Mouse (Mus musculus): ENCODE measurements around the gene Atp6v1c2. TPM values are rescaled to one million over a fixed set of nuclear protein-coding genes. Genes with fewer than 3 reads are reported as not detected.
A peak's percentile ranks its signal among the peaks of the same experiment; 100 is the strongest.

The Atp6v1c2 gene
- polyA plus RNA-seq, 1 experiment from 2014 or later: 0.35 TPM

- peaks cover 71% of the 10 kb centered on the region for H3K36me3 ChIP-seq
- H3K4me2 ChIP-seq: no peak overlapping the region
- H3K4me3 ChIP-seq: no peak overlapping the region
- H3K9me3 ChIP-seq (replicated peaks): no peaks in the 10 kb centered on the region
- WGBS: 70% methylated on average over 9 of the region's 9 CpGs
- H3K27me3 ChIP-seq: no peaks in the 10 kb centered on the region
- no peak overlapping the region for H3K27ac ChIP-seq
- no peaks in the 10 kb centered on the region for H3K4me1 ChIP-seq (replicated peaks)
- no peak overlapping the region for H3K9ac ChIP-seq
- no peak for ATAC-seq (replicated peaks; ENCODE audit: insufficient number of reproducible peaks, insufficient read depth, low FRiP score, low read depth)
Measured at GRCm38 (mm10) chr12:17360104-17360503, 30.9 kb upstream of the Atp6v1c2 start.

- H3K9me3 ChIP-seq (replicated peaks): no peaks in the 10 kb centered on the region
- no peak overlapping the region for H3K27ac ChIP-seq
- WGBS: 87% methylated on average over 9 of the region's 9 CpGs
- H3K27me3 ChIP-seq: no peaks in the 10 kb centered on the region
- ATAC-seq (replicated peaks; ENCODE audit: insufficient number of reproducible peaks, insufficient read depth, low FRiP score, low read depth): no peak
- H3K4me1 ChIP-seq (replicated peaks): no peaks in the 10 kb centered on the region
- H3K4me2 ChIP-seq: no peak overlapping the region
- peaks cover 75% of the 10 kb centered on the region for H3K36me3 ChIP-seq
- no peak overlapping the region for H3K9ac ChIP-seq
- H3K4me3 ChIP-seq: no peak overlapping the region
Measured at GRCm38 (mm10) chr12:17358981-17359380, 29.8 kb upstream of the Atp6v1c2 start.

GRCm38 (mm10) chr12:17357795-17358194 is 28.6 kb upstream of the Atp6v1c2 start:
- H3K4me1 ChIP-seq (replicated peaks): no peaks in the 10 kb centered on the region
- no peak for ATAC-seq (replicated peaks; ENCODE audit: insufficient number of reproducible peaks, insufficient read depth, low FRiP score, low read depth)
- no peak overlapping the region for H3K27ac ChIP-seq
- no peaks in the 10 kb centered on the region for H3K9me3 ChIP-seq (replicated peaks)
- 91% methylated on average over 5 of the region's 5 CpGs for WGBS
- H3K9ac ChIP-seq: no peak overlapping the region
- H3K4me2 ChIP-seq: no peak overlapping the region
- no peaks in the 10 kb centered on the region for H3K27me3 ChIP-seq
- no peak overlapping the region for H3K4me3 ChIP-seq
- peaks cover 72% of the 10 kb centered on the region for H3K36me3 ChIP-seq

- no peak overlapping the region for H3K4me2 ChIP-seq
- no peak overlapping the region for H3K4me3 ChIP-seq
- no peaks in the 10 kb centered on the region for H3K27me3 ChIP-seq
- no peaks in the 10 kb centered on the region for H3K4me1 ChIP-seq (replicated peaks)
- no peaks in the 10 kb centered on the region for H3K9me3 ChIP-seq (replicated peaks)
- ATAC-seq (replicated peaks; ENCODE audit: insufficient number of reproducible peaks, insufficient read depth, low FRiP score, low read depth): no peak
- H3K36me3 ChIP-seq: peaks cover 66% of the 10 kb centered on the region
- 88% methylated on average over 4 of the region's 4 CpGs for WGBS
- no peak overlapping the region for H3K27ac ChIP-seq
- H3K9ac ChIP-seq: no peak overlapping the region
Measured at GRCm38 (mm10) chr12:17356853-17357252, 27.7 kb upstream of the Atp6v1c2 start.

GRCm38 (mm10) chr12:17350106-17350505 is 20.9 kb upstream of the Atp6v1c2 start:
- ATAC-seq (replicated peaks; ENCODE audit: insufficient number of reproducible peaks, insufficient read depth, low FRiP score, low read depth): no peak
- H3K27ac ChIP-seq: no peak overlapping the region
- peaks cover 14% of the 10 kb centered on the region for H3K4me1 ChIP-seq (replicated peaks)
- H3K9ac ChIP-seq: no peak overlapping the region
- H3K27me3 ChIP-seq: no peaks in the 10 kb centered on the region
- H3K4me2 ChIP-seq: no peak overlapping the region
- no peaks in the 10 kb centered on the region for H3K9me3 ChIP-seq (replicated peaks)
- H3K4me3 ChIP-seq: no peak overlapping the region
- peaks cover 28% of the 10 kb centered on the region for H3K36me3 ChIP-seq

GRCm38 (mm10) chr12:17348048-17349036 is 19.2 kb upstream of the Atp6v1c2 start, which contains the start of gene Nol10:
Nol10 (plus strand) TSS chr12:17348458.
- H3K4me2 ChIP-seq: peak within 1 kb of the TSS; percentile 82
- peak within 1 kb of the TSS; percentile 72 for H3K9ac ChIP-seq
- peak; percentile 91; the same call in 1 of the 2 replicates for ATAC-seq (replicated peaks; ENCODE audit: insufficient number of reproducible peaks, insufficient read depth, low FRiP score, low read depth)
- H3K4me3 ChIP-seq: peak within 1 kb of the TSS; percentile 78
- H3K27me3 ChIP-seq: no peaks in the 10 kb centered on the region
- peaks cover 11% of the 10 kb centered on the region for H3K36me3 ChIP-seq
- WGBS: under 1% methylated on average over 42 of the region's 42 CpGs
- H3K4me1 ChIP-seq (replicated peaks): peaks cover 14% of the 10 kb centered on the region
- H3K27ac ChIP-seq: peak within 1 kb of the TSS; percentile 42
- no peaks in the 10 kb centered on the region for H3K9me3 ChIP-seq (replicated peaks)

GRCm38 (mm10) chr12:17347327-17348047 is 18.3 kb upstream of the Atp6v1c2 start:
- peak overlapping the region; percentile 78 for H3K4me3 ChIP-seq
- peak overlapping the region; percentile 72 for H3K9ac ChIP-seq
- WGBS: 32% methylated on average over 11 of the region's 11 CpGs
- no peaks in the 10 kb centered on the region for H3K9me3 ChIP-seq (replicated peaks)
- peak overlapping the region; percentile 82 for H3K4me2 ChIP-seq
- H3K36me3 ChIP-seq: peaks cover 7% of the 10 kb centered on the region
- H3K27me3 ChIP-seq: no peaks in the 10 kb centered on the region
- H3K4me1 ChIP-seq (replicated peaks): peaks cover 14% of the 10 kb centered on the region
- ATAC-seq (replicated peaks; ENCODE audit: insufficient number of reproducible peaks, insufficient read depth, low FRiP score, low read depth): peak; percentile 59; the same call in 1 of the 2 replicates
- H3K27ac ChIP-seq: peak overlapping the region; percentile 42; the same call in 1 of the 2 replicates

GRCm38 (mm10) chr12:17339114-17339905 is 10.2 kb upstream of the Atp6v1c2 start:
- Histone ChIP-seq H3K4me1 (replicated peaks) (no peaks in the 10 kb centered on the region), H3K9me3 (replicated peaks) (no peaks in the 10 kb centered on the region), H3K4me3 (no peak overlapping the region), H3K36me3 (no peaks in the 10 kb centered on the region), H3K9ac (no peak overlapping the region), H3K27me3 (no peaks in the 10 kb centered on the region), H3K27ac (no peak overlapping the region), H3K4me2 (no peak overlapping the region)
- ATAC-seq (replicated peaks; ENCODE audit: insufficient number of reproducible peaks, insufficient read depth, low FRiP score, low read depth): no peak
- 60% methylated on average over 3 of the region's 3 CpGs for WGBS

GRCm38 (mm10) chr12:17338338-17338737 is 9.2 kb upstream of the Atp6v1c2 start:
- Histone ChIP-seq H3K9ac (no peak overlapping the region), H3K4me2 (no peak overlapping the region), H3K4me1 (replicated peaks) (no peaks in the 10 kb centered on the region), H3K9me3 (replicated peaks) (no peaks in the 10 kb centered on the region), H3K4me3 (no peak overlapping the region), H3K27me3 (no peaks in the 10 kb centered on the region), H3K27ac (no peak overlapping the region), H3K36me3 (no peaks in the 10 kb centered on the region)
- 52% methylated on average over 2 of the region's 2 CpGs for WGBS
- no peak for ATAC-seq (replicated peaks; ENCODE audit: insufficient number of reproducible peaks, insufficient read depth, low FRiP score, low read depth)

- Histone ChIP-seq H3K27me3 (peaks cover 7% of the 10 kb centered on the region; the same call in 1 of the 2 replicates), H3K9ac (no peak overlapping the region), H3K4me3 (no peak overlapping the region), H3K4me1 (replicated peaks) (no peaks in the 10 kb centered on the region), H3K27ac (no peak overlapping the region), H3K4me2 (no peak overlapping the region), H3K9me3 (replicated peaks) (no peaks in the 10 kb centered on the region), H3K36me3 (no peaks in the 10 kb centered on the region)
- WGBS: 16% methylated on average over 1 of the region's 1 CpGs
- ATAC-seq (replicated peaks; ENCODE audit: insufficient number of reproducible peaks, insufficient read depth, low FRiP score, low read depth): no peak
Measured at GRCm38 (mm10) chr12:17333459-17333858, 4.3 kb upstream of the Atp6v1c2 start.

Measured in heart, embryonic 15.5 days (tissue).